Mouse (Mus musculus): ENCODE data around the gene Upk3b. TPM values are rescaled to one million over a fixed set of nuclear protein-coding genes. Genes with fewer than 3 reads are reported as not detected.

Upk3b gene
- polyA plus RNA-seq, 1 experiment, result 0.88 TPM

- no peaks in the 10 kb centered on the region; the same call in 1 of the 2 replicates for H3K4me1 ChIP-seq (ENCODE audit: control insufficient read depth, insufficient read depth, low read length)
- H3K27me3 ChIP-seq (ENCODE audit: control insufficient read depth, insufficient read depth, low read length), result no peaks in the 10 kb centered on the region
- H3K4me3 ChIP-seq (ENCODE audit: control insufficient read depth, low read depth, low read length), result no peak overlapping the region
- no peak for TF ChIP-seq POLR2A (IDR thresholded peaks at IDR 0.05; ENCODE audit: control insufficient read depth, low read depth, low read length)
- no peak for TF ChIP-seq CTCF (IDR thresholded peaks at IDR 0.05; ENCODE audit: control insufficient read depth, insufficient read depth, insufficient replicate concordance, low read depth, low read length)
- no peaks in the 10 kb centered on the region for H3K36me3 ChIP-seq (ENCODE audit: control insufficient read depth, insufficient read depth, low read length)
- H3K27ac ChIP-seq (ENCODE audit: control insufficient read depth, insufficient read depth, low read depth, low read length), result no peak overlapping the region
Measured at GRCm38 (mm10) chr5:136034868-136035267, 3.4 kb upstream of the Upk3b start.

- Histone ChIP-seq H3K27ac (ENCODE audit: control insufficient read depth, insufficient read depth, low read depth, low read length) (no peak overlapping the region), H3K4me1 (ENCODE audit: control insufficient read depth, insufficient read depth, low read length) (peaks cover 3% of the 10 kb centered on the region; the same call in 1 of the 2 replicates), H3K27me3 (ENCODE audit: control insufficient read depth, insufficient read depth, low read length) (no peaks in the 10 kb centered on the region), H3K36me3 (ENCODE audit: control insufficient read depth, insufficient read depth, low read length) (no peaks in the 10 kb centered on the region), H3K4me3 (ENCODE audit: control insufficient read depth, low read depth, low read length) (no peak overlapping the region)
- no peak for TF ChIP-seq CTCF (IDR thresholded peaks at IDR 0.05; ENCODE audit: control insufficient read depth, insufficient read depth, insufficient replicate concordance, low read depth, low read length)
- TF ChIP-seq POLR2A (IDR thresholded peaks at IDR 0.05; ENCODE audit: control insufficient read depth, low read depth, low read length), result no peak
Measured at GRCm38 (mm10) chr5:136035285-136035684, 3.0 kb upstream of the Upk3b start.

- Histone ChIP-seq H3K36me3 (ENCODE audit: control insufficient read depth, insufficient read depth, low read length) (no peaks in the 10 kb centered on the region), H3K4me3 (ENCODE audit: control insufficient read depth, low read depth, low read length) (no peak overlapping the region), H3K4me1 (ENCODE audit: control insufficient read depth, insufficient read depth, low read length) (peaks cover 12% of the 10 kb centered on the region), H3K27me3 (ENCODE audit: control insufficient read depth, insufficient read depth, low read length) (no peaks in the 10 kb centered on the region), H3K27ac (ENCODE audit: control insufficient read depth, insufficient read depth, low read depth, low read length) (no peak overlapping the region)
- no peak for TF ChIP-seq POLR2A (IDR thresholded peaks at IDR 0.05; ENCODE audit: control insufficient read depth, low read depth, low read length)
- TF ChIP-seq CTCF (IDR thresholded peaks at IDR 0.05; ENCODE audit: control insufficient read depth, insufficient read depth, insufficient replicate concordance, low read depth, low read length), result no peak
Measured at GRCm38 (mm10) chr5:136036667-136037066, 1.6 kb upstream of the Upk3b start.

GRCm38 (mm10) chr5:136040210-136040609 is 1.9 kb downstream of the Upk3b start:
- H3K4me3 ChIP-seq (ENCODE audit: control insufficient read depth, low read depth, low read length), result no peak overlapping the region
- H3K36me3 ChIP-seq (ENCODE audit: control insufficient read depth, insufficient read depth, low read length), result no peaks in the 10 kb centered on the region
- no peaks in the 10 kb centered on the region for H3K27me3 ChIP-seq (ENCODE audit: control insufficient read depth, insufficient read depth, low read length)
- TF ChIP-seq CTCF (IDR thresholded peaks at IDR 0.05; ENCODE audit: control insufficient read depth, insufficient read depth, insufficient replicate concordance, low read depth, low read length) (no peak), POLR2A (IDR thresholded peaks at IDR 0.05; ENCODE audit: control insufficient read depth, low read depth, low read length) (no peak)
- no peak overlapping the region for H3K27ac ChIP-seq (ENCODE audit: control insufficient read depth, insufficient read depth, low read depth, low read length)
- H3K4me1 ChIP-seq (ENCODE audit: control insufficient read depth, insufficient read depth, low read length), result peaks cover 13% of the 10 kb centered on the region

- Histone ChIP-seq H3K4me3 (ENCODE audit: control insufficient read depth, low read depth, low read length) (no peak overlapping the region), H3K4me1 (ENCODE audit: control insufficient read depth, insufficient read depth, low read length) (peaks cover 13% of the 10 kb centered on the region), H3K36me3 (ENCODE audit: control insufficient read depth, insufficient read depth, low read length) (no peaks in the 10 kb centered on the region), H3K27ac (ENCODE audit: control insufficient read depth, insufficient read depth, low read depth, low read length) (no peak overlapping the region), H3K27me3 (ENCODE audit: control insufficient read depth, insufficient read depth, low read length) (no peaks in the 10 kb centered on the region)
- TF ChIP-seq CTCF (IDR thresholded peaks at IDR 0.05; ENCODE audit: control insufficient read depth, insufficient read depth, insufficient replicate concordance, low read depth, low read length) (no peak), POLR2A (IDR thresholded peaks at IDR 0.05; ENCODE audit: control insufficient read depth, low read depth, low read length) (no peak)
Measured at GRCm38 (mm10) chr5:136041260-136041659, 3.0 kb downstream of the Upk3b start.

GRCm38 (mm10) chr5:136041666-136042065 is 3.4 kb downstream of the Upk3b start:
- Histone ChIP-seq H3K27ac (ENCODE audit: control insufficient read depth, insufficient read depth, low read depth, low read length) (no peak overlapping the region), H3K27me3 (ENCODE audit: control insufficient read depth, insufficient read depth, low read length) (no peaks in the 10 kb centered on the region), H3K36me3 (ENCODE audit: control insufficient read depth, insufficient read depth, low read length) (no peaks in the 10 kb centered on the region), H3K4me3 (ENCODE audit: control insufficient read depth, low read depth, low read length) (no peak overlapping the region), H3K4me1 (ENCODE audit: control insufficient read depth, insufficient read depth, low read length) (peaks cover 13% of the 10 kb centered on the region)
- TF ChIP-seq POLR2A (IDR thresholded peaks at IDR 0.05; ENCODE audit: control insufficient read depth, low read depth, low read length), result no peak
- TF ChIP-seq CTCF (IDR thresholded peaks at IDR 0.05; ENCODE audit: control insufficient read depth, insufficient read depth, insufficient replicate concordance, low read depth, low read length), result no peak

GRCm38 (mm10) chr5:136044865-136045264 is 6.6 kb downstream of the Upk3b start:
- H3K36me3 ChIP-seq (ENCODE audit: control insufficient read depth, insufficient read depth, low read length), result no peaks in the 10 kb centered on the region
- H3K4me3 ChIP-seq (ENCODE audit: control insufficient read depth, low read depth, low read length), result no peak overlapping the region
- H3K27ac ChIP-seq (ENCODE audit: control insufficient read depth, insufficient read depth, low read depth, low read length), result no peak overlapping the region
- peaks cover 13% of the 10 kb centered on the region for H3K4me1 ChIP-seq (ENCODE audit: control insufficient read depth, insufficient read depth, low read length)
- H3K27me3 ChIP-seq (ENCODE audit: control insufficient read depth, insufficient read depth, low read length), result no peaks in the 10 kb centered on the region
- TF ChIP-seq POLR2A (IDR thresholded peaks at IDR 0.05; ENCODE audit: control insufficient read depth, low read depth, low read length), result no peak
- peak; percentile 62; the same call in 1 of the 2 replicates for TF ChIP-seq CTCF (IDR thresholded peaks at IDR 0.05; ENCODE audit: control insufficient read depth, insufficient read depth, insufficient replicate concordance, low read depth, low read length)

- H3K4me3 ChIP-seq (ENCODE audit: control insufficient read depth, low read depth, low read length), result no peak overlapping the region
- H3K36me3 ChIP-seq (ENCODE audit: control insufficient read depth, insufficient read depth, low read length), result no peaks in the 10 kb centered on the region
- TF ChIP-seq POLR2A (IDR thresholded peaks at IDR 0.05; ENCODE audit: control insufficient read depth, low read depth, low read length) (no peak), CTCF (IDR thresholded peaks at IDR 0.05; ENCODE audit: control insufficient read depth, insufficient read depth, insufficient replicate concordance, low read depth, low read length) (no peak; the same call in 1 of the 2 replicates)
- H3K27me3 ChIP-seq (ENCODE audit: control insufficient read depth, insufficient read depth, low read length), result no peaks in the 10 kb centered on the region
- H3K27ac ChIP-seq (ENCODE audit: control insufficient read depth, insufficient read depth, low read depth, low read length), result no peak overlapping the region
- H3K4me1 ChIP-seq (ENCODE audit: control insufficient read depth, insufficient read depth, low read length), result peaks cover 10% of the 10 kb centered on the region
Measured at GRCm38 (mm10) chr5:136045408-136045807, 7.1 kb downstream of the Upk3b start.
